Mouse (Mus musculus) thymus, adult 2 months (tissue): ENCODE measurements around the gene Mid1. TPM values are rescaled to one million over a fixed set of nuclear protein-coding genes. Genes with fewer than 3 reads are reported as not detected.
"Not testable (repeated sequence)": the region's sequence is repeated elsewhere in the genome, so short reads cannot be mapped to it uniquely, and the experiment has no call there.

Source experiments
- DNase-seq: peaks from one replicate; pipeline ENCODE4 v3.0.0; 2021
- H3K27ac ChIP-seq: fragments of 200-500 bp; 2 replicates; pipeline ENCODE4 v1.5.1; 2012; ENCODE audit warnings: low read length, control low read depth; ENCODE audit not compliant: control insufficient read depth, insufficient read depth
- H3K27me3 ChIP-seq: fragments of 200-500 bp; 2 replicates; pipeline ENCODE4 v1.6.1; 2012; ENCODE audit warnings: mild to moderate bottlenecking, low read length, moderate library complexity, mixed read lengths; ENCODE audit not compliant: control insufficient read depth, insufficient read depth
- H3K36me3 ChIP-seq: fragments of 200-500 bp; 2 replicates; pipeline ENCODE4 v1.6.1; 2012; ENCODE audit warnings: mild to moderate bottlenecking, low read length, moderate library complexity; ENCODE audit not compliant: control insufficient read depth, insufficient read depth
- H3K4me1 ChIP-seq: fragments of 200-500 bp; replicated peaks from 2 replicates; pipeline ENCODE4 v1.6.1; 2012; ENCODE audit warnings: low read length; ENCODE audit not compliant: control insufficient read depth, insufficient read depth
- H3K4me3 ChIP-seq: fragments of 200-500 bp; 2 replicates; pipeline ENCODE4 v1.5.1; 2012; ENCODE audit warnings: mild to moderate bottlenecking, low read length, control low read depth, moderate library complexity; ENCODE audit not compliant: control insufficient read depth, insufficient read depth
- WGBS: fragments of 180-500 bp; shearing (Covaris S2); methylation state at CpG from one replicate; pipeline ENCODE4 v1.1.7; 2018; 5-methylcytosine and 5-hydroxymethylcytosine counted together
- polyA plus RNA-seq: library from polyadenylated mRNA; depleted of rRNA; stranded (reverse); fragments of >200 nt; gene quantifications from 2 replicates; pipeline ENCODE4 v1.2.3, GENCODE M21; 2012; rRNA removed

Mid1 gene
- polyA plus RNA-seq, 1 experiment: 10.4 TPM

GRCm38 (mm10) chrX:170019219-170019953 lies 334.4 kb downstream of the Mid1 start:
- H3K4me3 ChIP-seq, H3K27me3 ChIP-seq, H3K27ac ChIP-seq, H3K4me1 ChIP-seq: not testable (repeated sequence)
- WGBS: 90% methylated on average over 30 of the region's 30 CpGs
- peaks cover 30% of the 10 kb centered on the region for H3K36me3 ChIP-seq
- peak; percentile 69 for DNase-seq

GRCm38 (mm10) chrX:170019954-170020689 lies 335.1 kb downstream of the Mid1 start:
- peaks cover 30% of the 10 kb centered on the region for H3K36me3 ChIP-seq
- not testable (repeated sequence) for H3K4me1 ChIP-seq, H3K4me3 ChIP-seq, H3K27me3 ChIP-seq, H3K27ac ChIP-seq
- 62% methylated on average over 14 of the region's 14 CpGs for WGBS
- peak; percentile 100 for DNase-seq

DNA sequence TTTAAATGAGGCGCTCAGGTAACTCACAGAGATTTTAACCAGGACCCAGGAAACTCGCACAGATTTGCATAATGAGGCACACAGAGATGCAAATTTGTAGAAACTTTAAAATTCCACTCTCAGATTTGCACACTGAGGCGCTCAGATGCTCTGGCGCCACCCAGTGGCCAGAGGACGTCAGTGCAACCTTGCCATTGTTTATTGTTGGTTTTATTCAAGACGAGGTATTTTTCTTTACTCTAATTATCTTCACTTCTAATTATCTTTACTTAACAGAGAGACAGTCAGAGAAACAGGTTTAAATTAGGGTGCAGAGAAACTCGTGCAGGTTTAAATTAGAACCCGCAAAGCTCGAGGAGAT lies 335.7 kb downstream of the Mid1 start:
- DNase-seq: peak; percentile 88
- peaks cover 30% of the 10 kb centered on the region for H3K36me3 ChIP-seq
- WGBS: 54% methylated on average over 9 of the region's 9 CpGs

GRCm38 (mm10) chrX:170021205-170021604 lies 336.2 kb downstream of the Mid1 start:
- peaks cover 30% of the 10 kb centered on the region for H3K36me3 ChIP-seq
- H3K27me3 ChIP-seq, H3K4me1 ChIP-seq, H3K27ac ChIP-seq, H3K4me3 ChIP-seq, DNase-seq: not testable (repeated sequence)
- WGBS: 85% methylated on average over 12 of the region's 12 CpGs

More for the DNA sequence above, 335.7 kb downstream of the Mid1 start:
- not testable (repeated sequence) for H3K27ac ChIP-seq, H3K4me1 ChIP-seq, H3K27me3 ChIP-seq, H3K4me3 ChIP-seq

- H3K27ac ChIP-seq, H3K27me3 ChIP-seq, H3K4me1 ChIP-seq, H3K4me3 ChIP-seq: not testable (repeated sequence)
- DNase-seq: peak; percentile 79
- peaks cover 29% of the 10 kb centered on the region for H3K36me3 ChIP-seq
- 61% methylated on average over 15 of the region's 15 CpGs for WGBS
Measured at GRCm38 (mm10) chrX:170021750-170022461, 336.9 kb downstream of the Mid1 start.

Other genes starting within 250 kb of the Mid1 start
- gene 4933400A11Rik, start 94.4 kb downstream of the Mid1 start, polyA plus RNA-seq: not detected in 2 replicates